Mouse (Mus musculus) left cerebral cortex, postnatal 36 days (tissue): ENCODE results near the gene Cnih3. TPM values are rescaled to one million over a fixed set of nuclear protein-coding genes. Genes with fewer than 3 reads are reported as not detected.

Source experiments
- DNase-seq, 2 experiments: peaks; one replicate each; pipeline ENCODE4 v3.0.0; 2021 to 2022; ENCODE audit warnings: low spot score in 2 of 2, mixed read lengths in 1 of 2
- intact Hi-C: fragments of 180-260 bp; cut with DNase I; formaldehyde crosslinking; loops from one replicate; pipeline ENCODE4 v1.15.1; 2025
- total RNA-seq, 2 experiments: library from RNA; stranded (reverse); gene quantifications; 2 replicates each; pipeline ENCODE4 v1.2.3; 2021

Gene Cnih3
- total RNA-seq, 2 experiments from 2014 or later: 78.5 to 81.5 TPM

DNA sequence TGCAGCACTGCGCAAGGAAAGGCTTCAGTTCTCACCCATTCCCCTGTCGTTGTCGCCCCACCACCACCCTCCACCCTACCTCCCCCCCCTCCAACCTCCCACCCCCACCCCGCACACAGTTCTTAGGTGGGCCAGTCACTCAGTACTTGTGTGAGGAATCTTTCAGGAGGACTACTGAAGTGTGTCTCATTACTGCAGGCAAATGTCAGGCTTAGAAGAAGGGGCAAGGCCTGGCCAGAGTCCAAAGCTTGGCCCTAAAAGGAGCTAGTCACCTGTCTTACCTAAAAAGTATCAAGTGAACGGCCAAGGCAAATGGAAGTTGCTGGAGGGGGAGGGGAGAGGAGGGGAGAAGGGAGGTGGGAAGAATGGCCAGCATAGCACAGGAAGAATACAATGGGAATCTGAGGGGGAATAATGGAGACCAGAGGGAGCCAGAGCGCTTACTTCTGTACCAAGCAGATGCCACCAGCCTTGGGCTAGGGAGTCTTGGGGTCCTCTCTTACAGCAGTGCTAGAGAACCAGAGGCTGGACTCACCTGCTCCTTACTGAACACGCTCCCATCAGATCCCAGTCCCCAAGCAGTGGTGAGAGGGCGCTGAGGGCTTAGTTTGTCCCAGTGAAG lies 88.7 kb downstream of the Cnih3 start:
- intact Hi-C loops: no loop called here
- DNase-seq: no peak

GRCm38 (mm10) chr1:181441654-181442241 lies 89.3 kb downstream of the Cnih3 start:
- intact Hi-C loops: no loop called here
- DNase-seq: no peak

DNA sequence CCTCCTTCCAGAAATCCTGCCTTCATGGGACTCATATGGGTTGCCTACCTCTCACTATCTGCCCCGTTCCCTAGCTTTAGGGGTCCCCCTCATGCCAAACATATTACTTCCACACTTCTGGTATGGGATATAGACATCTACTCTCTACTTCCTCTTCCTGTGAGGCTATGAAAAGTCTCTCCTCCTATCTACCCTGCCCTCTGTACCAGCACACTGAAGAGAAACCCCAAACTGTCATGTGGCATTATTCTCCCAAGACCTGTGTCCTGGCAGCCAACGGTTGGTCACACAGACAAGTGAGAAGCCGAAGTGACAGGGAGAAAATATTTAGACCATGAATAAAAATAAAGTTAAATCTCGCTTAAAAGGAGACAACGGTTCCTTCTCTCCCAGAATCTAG lies 92.6 kb downstream of the Cnih3 start:
- intact Hi-C loops: loop anchor here (5.0 kb wide), 1 partner anchor 63 kb away; no protein-coding TSS in a partner anchor
- no peak for DNase-seq

GRCm38 (mm10) chr1:181445630-181446257 lies 93.3 kb downstream of the Cnih3 start:
- intact Hi-C loops: loop anchor here (5.0 kb wide), 1 partner anchor 63 kb away; no protein-coding TSS in a partner anchor
- DNase-seq: no peak

DNA sequence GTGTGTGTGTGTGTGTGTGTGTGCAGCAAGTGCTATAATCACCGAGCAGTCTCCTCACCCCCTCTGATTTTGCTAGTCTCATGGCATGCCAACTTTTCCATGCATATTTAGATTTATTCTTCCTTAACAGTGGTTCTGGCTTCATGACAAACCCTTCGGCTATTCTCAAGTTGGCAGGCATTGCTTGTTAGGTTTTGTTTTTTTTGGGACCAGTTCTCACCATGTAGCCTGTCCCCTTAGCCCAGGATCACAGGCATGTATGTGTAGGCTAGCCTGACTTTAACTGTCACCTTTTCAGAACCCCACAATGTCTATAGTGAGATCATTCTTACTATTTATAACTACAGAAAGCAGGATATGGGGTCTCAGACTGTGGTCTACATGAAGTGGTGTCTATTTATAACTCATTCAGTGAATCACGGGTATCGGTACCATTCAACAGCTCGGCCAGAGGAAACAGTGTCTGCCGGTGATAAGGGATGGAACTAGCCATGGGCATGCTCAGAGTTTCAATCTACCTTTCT lies 94.2 kb downstream of the Cnih3 start:
- intact Hi-C loops: loop anchor here (5.0 kb wide), 1 partner anchor 64 kb away; no protein-coding TSS in a partner anchor
- no peak for DNase-seq

- DNase-seq: no peak
- intact Hi-C loops: loop anchor here (5.0 kb wide), 1 partner anchor 65 kb away; no protein-coding TSS in a partner anchor
These were observed 95.1 kb downstream of the Cnih3 start for GRCm38 (mm10) chr1:181447576-181447975.

DNA sequence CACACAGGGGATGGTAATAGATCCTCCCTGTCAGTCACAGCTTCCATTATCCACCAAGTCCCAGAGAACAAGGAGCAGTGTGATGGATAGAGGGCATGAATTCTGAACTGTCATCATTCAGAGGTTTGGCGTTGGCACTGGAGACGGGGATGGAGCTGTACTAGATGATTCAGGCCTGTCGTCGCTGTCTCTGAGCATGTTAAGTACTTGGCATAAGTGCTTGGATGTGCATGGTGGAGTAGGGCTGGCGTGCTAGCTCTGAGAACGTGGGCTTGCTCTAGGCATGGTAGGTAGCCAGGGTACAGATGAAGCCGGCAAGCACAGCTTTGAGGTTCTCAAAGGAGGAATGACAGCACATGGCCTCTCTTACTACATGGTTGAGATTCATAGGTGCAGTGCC lies 95.6 kb downstream of the Cnih3 start:
- DNase-seq: peak; percentile 44 to 51
- intact Hi-C loops: loop anchor here (5.0 kb wide), 1 partner anchor 66 kb away; no protein-coding TSS in a partner anchor

DNA sequence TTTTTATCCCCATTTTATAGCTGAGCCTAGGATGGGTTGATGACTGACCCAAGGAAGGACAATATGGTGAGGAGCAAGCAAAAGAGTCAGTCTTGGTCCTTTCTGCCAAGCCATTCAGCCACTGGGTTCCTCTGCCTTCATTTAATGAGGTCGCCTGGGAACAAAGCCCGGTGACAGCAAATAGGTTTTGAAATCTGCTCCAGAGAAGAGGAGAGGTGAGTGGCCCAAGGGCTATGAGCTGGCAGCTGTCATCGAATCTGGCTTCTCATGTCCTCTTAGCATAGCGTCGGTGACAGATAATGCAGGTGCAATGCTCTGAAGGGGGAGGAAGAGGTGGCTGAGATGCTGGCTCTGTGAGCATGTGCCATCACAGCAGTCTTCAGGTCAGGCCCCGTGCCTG lies 100.7 kb downstream of the Cnih3 start:
- DNase-seq: no peak
- intact Hi-C loops: no loop called here

- intact Hi-C loops: no loop called here
These were observed 104.5 kb downstream of the Cnih3 start for GRCm38 (mm10) chr1:181456911-181457310.

GRCm38 (mm10) chr1:181459431-181460105 lies 107.1 kb downstream of the Cnih3 start:
- intact Hi-C loops: loop anchor here (5.0 to 10.0 kb wide), 2 partner anchors 77 to 155 kb away; no protein-coding TSS in a partner anchor
- no peak for DNase-seq

More at GRCm38 (mm10) chr1:181456911-181457310, 104.5 kb downstream of the Cnih3 start:
- no peak for DNase-seq

DNA sequence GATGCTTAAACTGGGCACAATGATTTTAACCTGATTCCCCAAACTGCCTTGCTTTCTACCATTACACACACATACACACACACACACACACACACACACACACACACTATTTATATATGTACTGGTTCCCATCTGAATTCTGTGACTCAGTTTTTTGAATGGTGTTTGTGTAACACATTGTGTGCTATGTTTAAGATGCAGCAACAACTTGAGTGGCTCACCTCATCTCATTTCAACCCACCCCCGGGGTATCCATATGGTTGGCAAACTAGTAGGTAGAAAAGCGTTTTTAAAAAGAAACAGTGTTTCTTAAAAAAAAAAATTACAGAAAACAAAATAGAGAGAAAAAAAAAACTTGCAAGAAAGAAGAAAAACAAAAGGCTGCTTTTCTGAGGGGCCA lies 107.9 kb downstream of the Cnih3 start:
- intact Hi-C loops: loop anchor here (5.0 to 10.0 kb wide), 2 partner anchors 78 to 155 kb away; no protein-coding TSS in a partner anchor
- DNase-seq: no peak

DNA sequence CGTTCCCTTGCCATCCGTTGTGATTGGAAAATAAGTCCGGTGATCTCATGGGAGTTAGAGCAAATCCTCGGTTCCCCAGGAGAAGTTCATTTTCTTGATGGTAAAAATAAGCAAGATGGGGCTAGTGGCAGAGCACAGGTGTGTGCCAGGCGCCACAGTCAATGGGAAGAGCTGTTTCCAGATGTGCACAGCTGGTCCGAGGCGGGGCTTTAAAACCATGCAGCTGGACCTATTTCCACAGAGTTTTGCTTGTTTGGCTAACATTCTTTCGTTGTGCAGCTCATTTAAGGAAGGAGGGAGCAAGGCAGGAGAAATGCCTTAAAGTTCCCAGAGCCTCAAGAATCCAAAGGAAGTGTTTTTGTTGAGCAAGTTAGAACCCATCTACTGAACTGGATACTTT lies 109.1 kb downstream of the Cnih3 start:
- intact Hi-C loops: loop anchor here (5.0 to 10.0 kb wide), 2 partner anchors 79 to 153 kb away; no protein-coding TSS in a partner anchor

GRCm38 (mm10) chr1:181462051-181462905 lies 109.8 kb downstream of the Cnih3 start:
- intact Hi-C loops: loop anchor here (5.0 to 10.0 kb wide), 2 partner anchors 80 to 153 kb away; no protein-coding TSS in a partner anchor
- no peak for DNase-seq

More for the DNA sequence above, 109.1 kb downstream of the Cnih3 start:
- no peak for DNase-seq

- intact Hi-C loops: loop anchor here (5.0 to 10.0 kb wide), 2 partner anchors 81 to 152 kb away; no protein-coding TSS in a partner anchor
- DNase-seq: no peak
These were observed 110.4 kb downstream of the Cnih3 start for GRCm38 (mm10) chr1:181462906-181463179.

- intact Hi-C loops: loop anchor here (5.0 to 10.0 kb wide), 2 partner anchors 150 to 193 kb away; no protein-coding TSS in a partner anchor
- no peak for DNase-seq
These were observed 112.6 kb downstream of the Cnih3 start for GRCm38 (mm10) chr1:181465027-181465426.

DNA sequence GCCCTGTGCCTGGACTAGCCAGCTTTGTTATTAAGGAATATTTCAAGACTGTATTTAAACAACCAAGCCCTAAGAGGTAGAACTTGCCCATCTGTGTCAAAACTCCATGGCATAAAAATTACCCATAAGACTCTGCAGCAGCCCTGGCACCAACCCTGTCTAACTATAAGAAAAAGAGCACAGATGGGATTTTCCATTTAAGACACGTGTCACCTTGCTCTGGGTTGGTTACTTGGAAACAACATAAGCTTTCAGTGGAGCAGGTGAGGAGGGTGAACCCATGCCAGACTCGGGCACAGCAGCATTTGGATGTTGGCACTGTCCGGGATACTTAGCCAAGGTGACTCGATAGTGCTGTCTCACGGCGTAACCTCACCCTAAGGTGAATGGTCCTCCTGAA lies 113.6 kb downstream of the Cnih3 start:
- DNase-seq: no peak

GRCm38 (mm10) chr1:181466601-181467320 lies 114.3 kb downstream of the Cnih3 start:
- intact Hi-C loops: loop anchor here (2.0 to 10.0 kb wide), 3 partner anchors 78 to 194 kb away; no protein-coding TSS in a partner anchor
- DNase-seq: peak; percentile 70 to 75

More for the DNA sequence above, 113.6 kb downstream of the Cnih3 start:
- intact Hi-C loops: loop anchor here (2.0 to 10.0 kb wide), 3 partner anchors 79 to 194 kb away; no protein-coding TSS in a partner anchor

DNA sequence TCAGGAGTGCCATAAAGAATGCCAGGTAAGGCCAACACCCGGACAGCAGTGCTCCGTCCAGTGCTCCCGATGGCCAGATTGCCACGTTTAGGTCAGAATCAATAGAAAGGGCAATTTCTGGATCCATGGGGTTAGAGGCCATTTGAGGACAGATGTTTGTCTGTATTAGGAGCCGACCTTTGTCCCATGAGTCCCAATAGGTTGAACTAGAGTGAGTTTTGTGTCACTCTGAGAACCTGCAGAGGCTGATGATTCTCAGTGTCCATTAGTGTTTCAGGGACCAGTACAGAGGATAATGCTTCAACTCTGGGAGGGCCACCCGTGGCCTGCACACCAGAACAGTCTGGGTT lies 114.9 kb downstream of the Cnih3 start:
- no peak for DNase-seq
- intact Hi-C loops: loop anchor here (2.0 to 10.0 kb wide), 3 partner anchors 78 to 195 kb away; no protein-coding TSS in a partner anchor
